Mouse (Mus musculus) heart, postnatal 10 days (tissue): ENCODE measurements around the gene Rsg1. TPM values are rescaled to one million over a fixed set of nuclear protein-coding genes. Genes with fewer than 3 reads are reported as not detected.
A peak's percentile ranks its signal among the peaks of the same experiment; 100 is the strongest.

Experiments
- DNase-seq, 2 experiments: peaks; one replicate each; pipeline ENCODE4 v3.0.0; 2021
- intact Hi-C: fragments of 180-260 bp; cut with DNase I; formaldehyde crosslinking; loops from one replicate; pipeline ENCODE4 v1.15.1; 2025
- total RNA-seq, 2 experiments: library from RNA; stranded (reverse); gene quantifications; 2 replicates each; pipeline ENCODE4 v1.2.3; 2021

Rsg1 gene
- total RNA-seq, 2 experiments from 2014 or later, result 1.0 to 1.2 TPM

DNA sequence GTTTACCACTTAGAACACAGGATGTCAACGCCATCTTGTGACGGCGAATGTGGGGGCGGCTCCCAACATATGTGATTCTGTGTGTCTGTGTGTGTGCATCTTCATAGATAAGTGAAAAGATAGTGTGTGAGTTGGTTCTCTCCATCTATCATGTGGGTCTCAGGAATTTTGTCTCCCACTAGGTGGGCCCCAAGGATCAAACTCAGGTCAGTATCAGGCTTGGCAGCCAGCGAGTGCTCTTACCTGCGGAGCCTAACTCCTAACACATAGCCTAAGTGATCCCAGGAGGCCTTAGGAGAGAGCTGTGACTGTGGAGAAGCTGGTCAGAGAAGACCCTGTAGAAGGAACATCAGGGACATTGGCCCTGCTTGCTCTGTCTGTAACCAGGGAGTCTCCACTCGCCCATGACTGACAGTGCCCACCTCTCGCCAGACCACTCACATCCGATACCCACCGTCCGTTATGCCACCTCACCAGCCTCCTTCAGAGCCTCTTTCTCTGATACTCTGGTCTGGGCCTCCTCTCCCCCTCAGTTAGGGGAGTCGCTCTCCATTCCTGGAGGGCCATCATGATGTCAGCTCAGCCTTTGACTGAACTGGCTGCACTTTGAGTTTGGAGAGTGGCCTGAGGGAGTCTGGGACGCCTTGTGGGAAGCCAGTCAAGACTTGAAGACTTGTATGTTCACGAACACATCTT, 3.1 kb upstream of the Rsg1 start:
- intact Hi-C loops, result no loop called here
- peak in 1 of 2 experiments; percentile 39 for DNase-seq

DNA sequence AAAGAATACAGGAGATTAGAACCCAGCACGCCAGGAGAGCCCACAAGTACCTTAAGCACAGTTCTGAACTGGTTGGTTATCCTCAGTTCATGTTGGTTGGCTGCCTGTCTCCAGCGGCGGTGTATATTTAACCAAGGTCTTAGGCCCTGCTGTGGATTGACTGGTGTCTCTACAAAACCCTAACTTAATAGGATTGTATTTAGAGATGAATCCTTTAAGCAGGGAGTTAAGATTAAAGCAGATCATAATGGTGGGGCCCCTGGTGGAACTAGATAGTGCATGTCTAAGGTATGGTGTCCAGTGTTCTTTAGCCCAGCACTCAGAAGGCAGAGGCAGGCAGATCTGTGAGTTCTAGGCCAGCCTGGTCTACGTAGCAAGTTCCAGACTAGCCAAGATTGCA, 2.1 kb upstream of the Rsg1 start:
- DNase-seq, result no peak
- intact Hi-C loops, result loop anchor here (2.0 kb wide), 1 partner anchor 69 kb away; no protein-coding TSS in a partner anchor

DNA sequence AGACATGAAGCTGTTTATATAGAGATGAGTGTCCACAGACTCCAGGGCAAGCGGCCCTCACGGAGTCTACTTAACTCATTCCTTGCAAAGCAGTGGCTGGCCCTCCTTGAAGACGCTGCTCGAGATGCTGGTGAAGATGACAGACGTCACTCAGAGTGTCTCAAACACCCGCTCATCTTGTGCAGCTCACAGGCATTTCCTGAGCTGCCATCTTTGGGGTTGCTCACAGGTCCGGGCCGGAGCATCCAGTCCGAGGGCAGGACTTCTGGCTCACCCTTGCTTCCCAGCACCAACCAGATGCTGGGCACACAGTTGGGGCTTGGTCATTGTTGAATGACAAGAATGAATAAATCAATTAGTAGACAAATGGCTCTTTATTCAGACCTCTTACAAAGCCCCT, 864 bp upstream of the Rsg1 start:
- intact Hi-C loops, result loop anchor here (2.0 kb wide), 1 partner anchor 70 kb away; no protein-coding TSS in a partner anchor
- no peak for DNase-seq

DNA sequence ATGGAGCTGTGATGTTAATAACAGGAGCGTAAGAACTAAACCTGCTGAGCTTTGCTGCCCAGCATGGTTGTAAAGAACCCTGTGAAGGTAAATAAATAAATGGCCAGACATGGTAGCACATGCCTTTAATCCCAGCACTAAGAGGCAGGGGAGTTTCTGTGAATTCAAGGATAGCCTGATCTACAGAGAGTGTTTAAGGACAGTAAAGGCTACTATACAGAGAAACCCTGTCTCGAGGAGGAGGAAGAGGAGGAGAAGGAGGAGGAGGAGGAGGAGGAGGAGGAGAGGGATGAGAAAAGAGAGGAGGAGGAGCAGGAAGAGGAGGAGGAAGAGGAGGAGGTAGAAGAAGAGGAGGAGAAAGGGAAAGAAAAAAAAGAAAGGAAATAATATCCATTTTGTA, 414 bp upstream of the Rsg1 start:
- no peak for DNase-seq
- intact Hi-C loops, result loop anchor here (2.0 kb wide), 1 partner anchor 71 kb away; no protein-coding TSS in a partner anchor

DNA sequence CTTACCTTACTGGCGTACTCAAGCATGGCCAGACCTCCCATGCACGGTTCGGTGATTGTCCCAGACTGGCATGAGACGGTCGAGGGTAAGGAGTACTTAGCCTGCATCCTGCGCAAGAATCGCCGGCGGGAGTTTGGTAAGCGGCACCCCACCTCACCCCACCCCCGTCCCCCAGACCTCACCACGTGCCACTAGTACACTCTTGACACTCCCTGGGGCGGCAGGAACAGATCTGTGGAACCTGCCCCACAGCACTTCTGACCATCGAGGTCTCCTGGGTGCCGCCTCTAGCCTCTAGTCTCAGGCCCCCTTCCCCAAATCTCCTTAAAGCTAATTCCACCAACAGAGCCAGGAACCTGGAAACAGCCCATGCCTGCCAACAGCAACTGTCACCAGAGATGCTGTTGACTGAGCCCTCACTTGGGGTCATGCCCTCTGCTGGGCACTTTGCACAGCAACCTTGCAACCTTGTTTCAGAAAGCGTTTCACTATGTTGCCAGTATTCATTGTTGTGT, 638 bp downstream of the Rsg1 start:
- intact Hi-C loops, result no loop called here
- peak; percentile 39 to 41 for DNase-seq

DNA sequence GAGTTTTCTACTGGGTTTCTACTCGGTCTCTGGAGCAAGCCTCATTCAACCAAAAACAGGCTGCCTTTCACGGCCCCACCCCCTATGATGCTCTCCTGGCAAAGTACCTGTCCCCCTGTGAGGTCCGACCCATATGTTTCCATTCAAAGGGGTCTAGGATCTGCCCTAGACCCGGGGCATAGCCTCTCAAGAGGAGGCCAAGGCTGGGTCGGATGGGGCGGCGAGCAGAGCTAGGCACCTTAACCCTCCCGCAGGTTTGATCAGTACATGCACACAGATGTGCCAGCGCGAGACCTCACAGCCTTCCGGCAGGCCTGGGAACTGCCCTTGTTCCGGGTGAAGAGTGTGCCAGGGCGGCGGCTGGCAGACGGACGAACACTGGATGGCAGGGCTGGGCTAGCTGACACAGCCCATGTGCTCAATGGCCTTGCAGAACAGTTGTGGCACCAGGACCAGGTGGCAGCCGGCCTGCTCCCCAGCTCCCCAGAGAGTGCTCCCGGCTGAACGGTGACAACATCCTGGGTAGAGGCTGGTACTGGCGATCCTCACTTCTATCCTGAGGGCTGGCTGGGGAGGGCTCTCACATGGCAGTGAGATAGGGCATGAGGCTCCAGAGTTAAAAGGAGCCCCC, 5.9 kb downstream of the Rsg1 start:
- DNase-seq, result no peak
- intact Hi-C loops, result no loop called here

DNA sequence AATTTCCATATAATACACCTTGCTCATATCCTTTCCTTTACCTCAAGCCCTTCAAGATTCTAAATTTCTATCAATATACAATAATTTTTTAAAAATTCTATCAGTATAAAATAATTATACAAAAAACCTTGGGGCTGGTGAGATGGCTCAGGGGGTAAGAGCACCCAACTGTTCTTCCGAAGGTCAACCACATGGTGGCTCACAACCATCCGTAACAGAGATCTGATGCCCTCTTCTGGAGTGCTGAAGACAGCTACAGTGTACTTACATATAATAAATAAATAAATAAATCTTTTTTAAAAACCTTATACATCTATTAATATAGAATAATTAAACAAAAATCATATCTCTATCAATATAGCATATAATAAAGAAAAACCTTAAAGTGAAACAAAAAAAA, 8.1 kb downstream of the Rsg1 start:
- intact Hi-C loops, result no loop called here
- DNase-seq, result no peak

DNA sequence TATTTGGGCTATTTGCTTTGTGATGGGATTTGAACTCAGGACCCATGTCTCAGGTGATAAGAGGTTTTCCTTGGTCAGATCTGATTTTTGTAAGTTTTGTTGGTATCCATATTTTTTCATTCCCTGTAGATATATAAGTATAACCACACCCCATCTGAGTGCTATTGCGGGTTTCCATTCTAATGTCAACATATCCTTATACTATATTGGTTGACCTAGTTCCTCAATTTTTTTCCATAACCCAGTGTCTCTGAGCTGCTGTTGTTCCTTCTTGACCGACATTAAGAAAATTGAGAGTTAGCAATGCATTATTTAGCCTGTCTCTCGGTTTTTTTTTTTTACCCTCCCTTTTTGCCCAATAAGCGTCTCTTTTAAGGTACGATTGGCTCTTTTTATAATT, 9.0 kb downstream of the Rsg1 start:
- intact Hi-C loops, result no loop called here
- DNase-seq, result no peak

DNA sequence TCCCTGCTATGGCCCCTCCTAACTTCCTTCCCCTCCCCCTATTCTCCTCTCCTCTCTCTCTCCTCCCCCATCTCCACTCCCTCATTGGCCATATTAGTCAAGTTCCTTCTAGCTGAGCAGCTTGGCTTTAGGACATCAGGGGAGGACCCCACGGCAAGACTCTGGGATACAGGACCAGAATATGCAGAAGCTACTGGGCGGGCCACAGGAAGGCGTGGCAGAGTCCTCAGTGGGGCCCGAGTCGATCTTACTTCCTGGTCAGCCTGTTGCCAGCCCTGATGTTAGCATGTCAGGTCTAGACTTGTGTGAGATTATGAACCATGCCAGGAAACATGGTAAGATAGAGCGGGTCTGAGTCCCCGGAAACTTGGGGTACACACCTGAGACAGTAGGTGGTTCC, 14.9 kb downstream of the Rsg1 start:
- DNase-seq, result no peak
- intact Hi-C loops, result no loop called here

DNA sequence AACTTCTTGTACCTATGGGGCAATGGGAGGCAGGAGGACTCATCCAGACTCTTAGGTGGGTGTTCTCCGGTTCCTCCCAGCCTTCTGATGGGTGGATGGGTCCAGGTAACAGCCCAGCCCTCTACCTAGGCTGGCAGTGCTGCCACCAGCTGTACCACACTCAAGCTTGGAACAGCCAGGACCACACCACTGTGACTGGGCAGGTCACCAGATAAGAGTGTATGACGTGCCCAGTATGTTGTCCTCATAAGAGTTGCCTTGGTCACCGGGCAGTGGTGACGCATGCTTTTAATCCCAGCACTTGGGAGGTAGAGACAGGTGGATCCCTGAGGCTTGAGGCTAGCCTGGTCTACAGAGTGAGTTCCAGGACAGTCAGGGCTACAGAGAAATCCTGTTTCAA, 19.4 kb downstream of the Rsg1 start:
- no peak for DNase-seq
- intact Hi-C loops, result no loop called here

DNA sequence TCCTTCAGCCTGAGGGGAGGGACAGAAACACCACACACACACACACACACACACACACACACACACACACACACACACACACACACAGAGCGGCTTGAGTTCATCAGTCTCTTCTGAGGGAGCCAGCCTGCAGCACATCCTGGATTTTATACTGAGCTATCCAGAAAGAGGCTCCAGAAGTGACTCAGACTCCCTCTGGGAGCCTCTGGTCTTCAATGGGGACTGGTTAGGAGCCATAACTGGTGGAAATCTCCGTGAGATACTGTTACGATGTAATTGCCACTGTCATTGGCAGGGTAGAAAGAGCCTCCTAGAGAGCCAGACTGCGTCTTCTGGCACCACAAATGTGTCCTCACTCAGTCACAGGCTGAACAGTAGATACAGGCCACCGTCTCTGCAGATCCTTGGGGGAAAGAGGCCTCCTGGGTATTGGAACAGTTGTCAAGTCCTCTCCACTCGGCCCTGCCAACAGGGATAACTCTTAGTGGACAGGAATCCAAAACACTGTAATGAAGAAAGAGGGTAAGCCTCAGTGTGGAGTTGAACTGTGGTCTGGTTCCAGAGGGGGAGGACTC, 21.9 kb downstream of the Rsg1 start:
- intact Hi-C loops, result no loop called here
- DNase-seq, result no peak

DNA sequence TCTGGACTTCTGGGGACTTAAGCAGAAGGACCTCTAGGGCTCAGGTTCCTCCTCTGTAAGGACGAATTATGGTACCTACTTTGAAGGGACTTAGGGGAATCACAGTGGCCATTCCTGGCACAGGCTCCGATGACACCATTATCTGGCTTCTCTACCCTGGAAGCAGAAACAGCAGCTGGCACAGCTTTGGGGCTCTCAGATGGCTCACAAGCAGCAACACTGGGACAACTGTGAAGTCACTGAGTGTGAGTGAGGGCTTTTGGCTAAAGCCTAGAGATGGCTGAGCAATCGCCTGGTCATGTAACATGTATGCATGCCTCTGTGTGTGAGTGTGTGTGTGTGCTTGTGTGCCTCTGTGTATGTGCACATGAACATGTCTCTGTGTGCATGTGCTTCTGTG, 23.1 kb downstream of the Rsg1 start:
- intact Hi-C loops, result no loop called here
- DNase-seq, result no peak

DNA sequence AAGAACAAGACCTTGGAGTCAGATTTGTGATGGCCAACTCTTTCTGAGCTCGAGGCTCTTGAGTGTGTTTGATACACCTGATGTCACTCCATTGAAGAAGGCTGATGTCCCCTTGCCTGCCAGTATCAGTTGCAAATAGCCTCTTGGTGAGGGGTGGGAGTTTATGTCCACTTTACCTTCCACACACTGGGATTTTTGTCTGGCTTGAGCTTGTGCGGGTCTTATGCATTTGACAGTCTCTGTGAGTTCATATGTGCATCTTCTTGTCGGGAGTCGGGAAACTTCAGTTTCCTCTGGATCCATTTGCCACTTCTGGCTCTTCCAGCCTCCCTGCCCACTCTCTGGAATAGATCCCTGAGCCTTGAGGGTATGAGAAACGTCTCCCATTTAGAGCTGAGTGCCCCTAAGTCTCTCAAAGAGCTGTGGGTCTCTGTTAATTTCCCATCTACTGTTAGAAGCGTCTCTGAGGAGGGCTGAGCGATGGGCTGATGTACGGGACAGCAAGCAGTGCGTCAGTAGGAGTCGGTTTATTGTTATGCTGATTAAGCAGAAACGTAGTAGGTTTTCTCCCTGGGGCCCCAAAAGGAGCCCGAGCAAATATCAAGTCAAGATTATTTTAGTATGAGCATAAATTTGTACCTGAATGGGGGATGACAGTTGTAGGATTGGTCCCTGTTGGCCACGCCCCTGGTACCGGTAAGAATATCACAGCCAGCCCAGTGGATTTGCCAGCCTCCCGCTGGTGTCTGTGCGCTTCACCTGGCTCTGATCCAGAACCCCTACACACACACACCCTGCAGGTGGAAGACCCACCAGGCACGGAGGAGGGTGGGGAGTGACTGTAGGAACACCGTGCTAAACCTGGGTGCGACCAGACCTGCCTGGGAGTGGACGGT, 25.0 kb downstream of the Rsg1 start:
- intact Hi-C loops, result no loop called here
- DNase-seq, result no peak

DNA sequence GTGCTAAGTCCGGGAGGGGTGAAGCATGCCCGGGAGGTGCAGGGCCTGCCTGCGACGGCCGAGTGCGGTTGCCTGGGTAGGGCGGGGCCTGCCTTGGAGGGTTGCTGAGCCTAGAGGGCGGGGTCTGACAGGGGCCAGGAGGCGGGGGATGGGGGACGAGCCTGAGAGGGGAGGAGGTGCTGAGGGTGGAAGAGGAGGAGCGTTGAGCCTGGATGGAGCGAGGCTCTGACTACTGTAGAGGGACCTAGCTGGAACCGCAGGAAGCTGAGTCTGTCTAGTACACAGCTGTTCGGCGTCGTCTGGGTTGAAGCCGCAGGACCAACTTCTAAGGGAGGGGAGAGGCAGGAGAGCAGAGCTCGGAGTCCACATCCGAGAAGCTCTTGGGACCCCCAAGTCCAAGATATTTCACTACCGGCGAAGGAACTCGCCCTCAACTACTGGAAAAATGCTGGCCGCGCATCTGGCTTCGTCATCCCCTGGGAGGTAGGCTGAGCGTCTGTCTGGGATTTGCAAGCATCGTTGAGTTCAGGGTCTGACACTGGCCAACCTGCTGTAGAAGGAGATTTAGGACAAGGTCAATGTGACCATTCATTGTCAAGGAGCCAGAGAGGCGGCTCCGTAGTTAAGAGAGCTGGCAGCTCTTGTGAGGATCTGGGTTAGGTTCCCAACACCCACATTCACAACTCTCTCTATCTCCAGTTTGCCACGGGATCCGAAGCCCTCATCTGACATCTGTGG, 25.8 kb downstream of the Rsg1 start, which contains the start of gene Arhgef19:
Gene Arhgef19 (plus strand): TSS at position 112 of the 738 bp plus-strand sequence.
- DNase-seq, result peak; percentile 88 to 92
- intact Hi-C loops, result no loop called here

DNA sequence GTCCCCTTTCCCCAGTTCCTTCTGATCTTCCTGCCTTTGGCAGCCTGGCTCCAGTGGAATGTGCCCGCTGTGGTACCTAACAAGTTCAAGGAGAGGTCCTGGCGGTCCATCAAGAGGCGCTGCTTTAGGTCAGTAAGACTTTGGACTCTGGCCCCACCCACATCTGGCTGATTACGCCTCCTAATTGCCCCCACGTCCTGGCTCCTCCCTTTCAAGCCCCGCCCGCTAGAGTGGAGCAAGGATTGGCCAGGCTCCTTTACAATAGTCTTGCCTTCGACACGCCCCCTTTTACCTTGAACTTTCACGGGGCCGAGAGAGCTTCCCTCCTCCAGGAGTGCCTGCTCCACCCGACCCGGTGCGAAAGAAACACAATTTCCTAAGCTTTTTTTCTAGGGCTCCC, 26.9 kb downstream of the Rsg1 start:
- intact Hi-C loops, result no loop called here
- DNase-seq, result peak in 1 of 2 experiments; percentile 31

DNA sequence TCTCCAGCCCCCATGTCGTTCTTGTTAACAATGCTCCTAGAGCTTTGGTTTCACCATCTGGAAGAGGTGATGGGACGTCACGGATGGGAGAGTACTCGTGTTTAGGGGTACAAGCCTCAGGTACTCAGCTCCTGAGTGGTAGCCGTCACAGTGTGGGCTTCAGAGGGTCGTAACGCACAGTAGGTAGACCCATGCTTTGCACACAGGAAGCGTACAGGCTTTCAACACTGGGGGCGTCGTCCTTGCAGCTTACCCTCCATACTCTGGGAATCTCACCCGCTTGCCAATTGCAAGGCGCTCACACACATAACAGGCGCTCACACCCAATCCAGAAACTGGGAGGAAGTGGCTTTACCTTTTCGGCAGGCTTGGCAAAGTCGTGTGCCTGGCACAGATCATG, 28.1 kb downstream of the Rsg1 start:
- intact Hi-C loops, result no loop called here
- DNase-seq, result no peak

DNA sequence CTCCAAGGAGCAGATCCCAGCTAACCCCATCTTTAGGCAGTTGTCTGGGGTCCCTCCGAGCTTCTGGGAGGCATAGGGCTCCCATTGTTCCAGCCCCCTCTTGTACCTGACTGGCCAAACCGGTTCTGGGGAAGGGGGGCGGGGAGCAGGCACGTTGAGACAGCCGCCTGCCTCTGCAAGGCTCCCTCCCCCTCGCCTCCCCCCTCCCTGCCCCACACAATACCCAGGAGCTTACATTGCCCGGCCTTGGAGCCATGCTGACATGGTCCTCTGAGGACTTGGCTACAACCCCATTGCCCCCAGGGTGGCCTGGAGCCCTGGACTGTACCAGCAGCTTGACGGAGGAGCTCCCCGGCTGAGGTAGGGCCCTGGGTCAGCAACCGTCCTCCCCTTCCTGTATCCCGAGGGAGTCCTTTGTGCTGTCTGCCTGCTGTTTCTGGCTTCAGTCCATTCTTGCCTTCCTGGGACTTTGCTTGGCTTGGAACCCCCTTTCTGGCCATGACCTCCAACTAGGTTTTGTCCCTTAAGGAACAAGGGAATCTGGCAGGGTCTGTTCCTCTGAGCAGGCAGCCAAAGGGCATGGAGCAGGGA, 29.0 kb downstream of the Rsg1 start:
- intact Hi-C loops, result no loop called here
- peak in 1 of 2 experiments; percentile 30 for DNase-seq

DNA sequence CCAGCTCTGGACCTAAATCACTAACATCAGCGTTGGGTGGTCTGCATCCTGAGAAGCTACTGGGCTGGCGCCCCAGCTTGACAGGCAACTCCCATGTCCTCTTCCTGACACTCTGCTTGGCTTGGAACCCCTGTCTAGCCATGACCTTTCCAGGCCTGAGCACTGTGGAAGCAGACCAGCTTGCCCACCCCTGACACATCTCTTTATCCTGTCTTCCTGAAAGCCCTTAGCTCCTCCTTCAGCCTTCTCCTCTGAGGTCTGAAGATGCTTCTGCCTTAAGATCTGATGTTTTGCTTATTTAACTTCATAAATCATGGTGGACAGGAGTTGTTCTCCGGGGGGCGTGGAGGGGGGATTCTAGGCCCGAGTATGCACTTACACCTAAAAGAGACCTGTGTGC, 29.9 kb downstream of the Rsg1 start:
- intact Hi-C loops, result no loop called here
- DNase-seq, result no peak

DNA sequence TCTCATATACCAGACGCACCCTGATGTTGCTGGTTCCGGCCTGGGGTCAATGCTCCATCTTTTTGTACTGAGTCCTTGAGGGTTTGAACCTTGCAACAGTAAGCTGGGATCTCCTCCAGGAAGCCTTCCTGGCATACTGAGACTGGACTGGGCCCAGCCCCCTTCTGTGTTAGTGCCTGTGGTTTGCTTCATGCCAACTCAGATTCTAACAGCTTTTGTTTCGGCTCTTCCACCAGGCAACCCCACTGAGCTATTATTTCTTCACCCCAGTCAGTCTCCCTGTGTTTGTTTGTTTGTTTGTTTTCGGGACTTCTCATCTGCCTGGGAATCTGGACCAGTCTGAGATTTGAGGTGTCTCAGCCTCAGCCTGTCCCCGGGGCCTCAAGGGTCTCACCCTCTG, 30.6 kb downstream of the Rsg1 start:
- intact Hi-C loops, result no loop called here
- DNase-seq, result no peak

DNA sequence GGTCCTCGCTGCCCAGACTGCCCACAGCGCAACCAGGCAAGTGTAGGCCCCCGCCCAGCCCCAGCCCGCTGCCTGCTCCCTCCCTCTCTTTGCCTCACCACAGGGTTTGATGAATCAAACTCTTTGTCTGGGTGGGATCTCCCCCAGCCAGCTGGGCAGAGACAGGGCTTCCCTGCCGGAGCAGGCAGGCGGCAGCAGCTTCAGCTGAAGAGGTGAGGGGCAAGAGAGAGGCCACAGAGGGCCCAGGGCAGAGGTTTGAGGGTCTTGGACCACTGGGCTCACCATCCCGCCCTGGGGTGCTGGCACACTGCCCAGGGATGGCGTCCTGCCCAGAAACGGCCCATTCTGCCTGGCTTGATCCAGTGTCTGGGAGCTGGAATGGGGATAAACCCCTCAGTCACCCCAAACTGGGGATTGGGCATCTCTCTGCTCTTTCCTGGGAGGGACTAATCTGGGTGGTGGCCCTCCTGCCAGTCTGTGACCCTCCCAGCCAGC, 31.2 kb downstream of the Rsg1 start:
- intact Hi-C loops, result no loop called here
- peak; percentile 46 to 80 for DNase-seq
